Mouse (Mus musculus): ENCODE results near the gene Arl4a. TPM values are rescaled to one million over a fixed set of nuclear protein-coding genes. Genes with fewer than 3 reads are reported as not detected.

The Arl4a gene
- total RNA-seq (2023), result 10 to 100 TPM; 12.1 to 13.4 TPM

DNA sequence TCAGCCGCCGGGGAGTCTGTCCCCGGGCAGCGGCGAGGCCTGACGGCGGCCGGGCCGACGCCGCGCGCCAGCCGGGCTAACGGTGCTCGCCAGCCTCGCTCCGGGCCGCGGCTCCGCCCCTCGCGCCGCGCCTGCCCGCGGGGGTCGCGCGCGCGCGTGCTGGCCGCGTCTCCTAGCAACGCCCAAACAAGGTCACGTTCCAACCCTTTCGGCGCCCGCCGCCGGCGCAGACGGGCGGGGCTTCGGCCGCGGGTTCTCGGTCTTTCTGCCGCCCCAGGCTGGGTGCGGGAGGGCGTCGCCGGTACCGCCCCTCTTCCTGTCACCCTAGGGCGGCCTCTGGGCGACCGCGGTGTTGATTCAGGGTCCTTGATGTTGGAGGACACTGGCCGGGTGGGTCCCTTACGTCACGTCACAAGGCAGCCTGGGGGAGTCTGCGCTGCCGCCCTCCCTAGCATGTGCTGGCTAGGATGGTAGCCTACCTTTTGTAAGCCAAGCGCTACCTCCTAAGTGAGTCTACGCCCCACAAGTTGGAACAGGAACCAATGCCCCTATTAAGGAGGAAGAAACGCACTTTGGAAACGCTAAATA is at the start of gene Arl4a:
Gene Arl4a (minus strand): TSS at position 150 of the 588 bp plus-strand sequence.

Other genes with a start within 250 kb of the Arl4a start
- gene Scin, start 96.2 kb upstream of the Arl4a start, total RNA-seq (2023), result under 1 TPM; 0.29 to 0.42 TPM
- under 1 TPM; 0.22 to 0.31 TPM for gene Lsmem1, start 161.5 kb upstream of the Arl4a start, total RNA-seq (2023)
- 100 to 1,000 TPM; 240 to 245 TPM for gene Ifrd1, start 210.5 kb upstream of the Arl4a start, total RNA-seq (2023)